9 mouse cellular contexts compared by ENCODE assay signal in genomic region chr17:66417329-66417728, GRCm38 (mm10). TPM values are rescaled to one million over a fixed set of nuclear protein-coding genes. Genes with fewer than 3 reads are reported as not detected.
DNase-seq lines count a peak whose midpoint lies in the region; ATAC-seq lines count a peak whose summit lies in the region.
"Had no signal": no experiment of that assay in that cellular context is flagged by ENCODE, and none has a peak within 500 bp of the region (broad histone marks: within the 10 kb centered on the region; RNA-seq: fewer than 3 reads in every experiment).

No protein-coding gene starts in this region.

- H3K4me1 ChIP-seq in heart, embryonic 14.5 days (ENCODE audit: control insufficient read depth in 2 of 2, insufficient read depth in 2 of 2, low read length in 2 of 2): peaks cover 0 to 5% of the 10 kb centered on the region in 2 experiments; a peak in 1 of 4 replicates
- H3K4me1 ChIP-seq in brown adipose tissue, adult 24 weeks (ENCODE audit: control insufficient read depth, insufficient read depth, insufficient read length, low read length): no peaks in the 10 kb centered on the region
- peaks cover 50% of the 10 kb centered on the region for H3K4me1 ChIP-seq in hindbrain, embryonic 13.5 days (replicated peaks)
- peaks cover 30% of the 10 kb centered on the region for H3K4me1 ChIP-seq in midbrain, embryonic 14.5 days (ENCODE audit: control insufficient read depth, insufficient read depth, low read length)

- no peaks in the 10 kb centered on the region for H3K36me3 ChIP-seq in heart, embryonic 14.5 days (ENCODE audit: control insufficient read depth, insufficient read depth, low read length)
- no peaks in the 10 kb centered on the region; the same call in 1 of the 2 replicates for H3K36me3 ChIP-seq in hindbrain, embryonic 13.5 days
- H3K36me3 ChIP-seq in midbrain, embryonic 14.5 days (ENCODE audit: control insufficient read depth, insufficient read depth, low read length): no peaks in the 10 kb centered on the region

- H3K9ac ChIP-seq in heart, embryonic 14.5 days (ENCODE audit: low read length): no peak overlapping the region
- peak overlapping the region; percentile 56; the same call in 1 of the 2 replicates for H3K9ac ChIP-seq in hindbrain, embryonic 13.5 days
- 0 out of 2 replicates have a peak overlapping the region, but pooled peaks have one; percentile 21 for H3K9ac ChIP-seq in midbrain, embryonic 14.5 days (replicated peaks; ENCODE audit: low read length)

- no peak for ATAC-seq in heart, embryonic 14.5 days (ENCODE audit: insufficient number of reproducible peaks, insufficient read depth, low FRiP score, low read depth)
- ATAC-seq in hindbrain, embryonic 13.5 days (ENCODE audit: low FRiP score): peak; percentile 53
- peak; percentile 40 for ATAC-seq in midbrain, embryonic 14.5 days (ENCODE audit: low FRiP score, low TSS enrichment)
- no peak for ATAC-seq in megakaryocyte-erythroid progenitor cell, adult 5-6 weeks (replicated peaks; ENCODE audit: low FRiP score, low TSS enrichment, poor library complexity, severe bottlenecking)

- no peak overlapping the region for H3K4me3 ChIP-seq in heart, embryonic 14.5 days (ENCODE audit: control insufficient read depth in 1 of 2, insufficient read depth in 1 of 2, low read depth in 1 of 2, low read length in 2 of 2)
- peak overlapping the region; percentile 58 for H3K4me3 ChIP-seq in brown adipose tissue, adult 24 weeks (ENCODE audit: insufficient read depth, low read depth, low read length)
- peak overlapping the region; percentile 20 for H3K4me3 ChIP-seq in hindbrain, embryonic 13.5 days
- H3K4me3 ChIP-seq in midbrain, embryonic 14.5 days (replicated peaks; ENCODE audit: low read depth, low read length): no peak overlapping the region

- 90% methylated on average over 5 of the region's 5 CpGs for WGBS in heart, embryonic 14.5 days
- 21% methylated on average over 5 of the region's 5 CpGs for WGBS in hindbrain, embryonic 13.5 days
- 41% methylated on average over 5 of the region's 5 CpGs for WGBS in midbrain, embryonic 14.5 days

- DNase-seq in heart, adult 11 months: no peak
- no peak for DNase-seq in midbrain, embryonic 14.5 days
- DNase-seq in cerebellum, adult 18-20 months: no peak
- DNase-seq in gastrocnemius, postnatal 4 days (ENCODE audit: low spot score in 2 of 2): no peak
- DNase-seq: cerebellum, adult 11 months had no signal

- H3K9me3 ChIP-seq in heart, embryonic 14.5 days (ENCODE audit: control insufficient read depth, low read length): no peaks in the 10 kb centered on the region
- H3K9me3 ChIP-seq in hindbrain, embryonic 13.5 days: no peaks in the 10 kb centered on the region
- no peaks in the 10 kb centered on the region for H3K9me3 ChIP-seq in midbrain, embryonic 14.5 days (ENCODE audit: control insufficient read depth, low read length)

- H3K27me3 ChIP-seq in heart, embryonic 14.5 days (ENCODE audit: control insufficient read depth, insufficient read depth, low read length): no peaks in the 10 kb centered on the region
- no peaks in the 10 kb centered on the region for H3K27me3 ChIP-seq in hindbrain, embryonic 13.5 days
- H3K27me3 ChIP-seq in midbrain, embryonic 14.5 days (ENCODE audit: control insufficient read depth, insufficient read depth, low read length): no peaks in the 10 kb centered on the region

- H3K27ac ChIP-seq in heart, embryonic 14.5 days (replicated peaks in 1 of 2; ENCODE audit: control insufficient read depth in 1 of 2, insufficient read depth in 1 of 2, low read depth in 2 of 2, low read length in 2 of 2): no peak overlapping the region
- no peak overlapping the region for H3K27ac ChIP-seq in brown adipose tissue, adult 24 weeks (replicated peaks; ENCODE audit: low read depth, low read length)
- H3K27ac ChIP-seq in hindbrain, embryonic 13.5 days: peak overlapping the region; percentile 87
- peak overlapping the region; percentile 72 for H3K27ac ChIP-seq in midbrain, embryonic 14.5 days (replicated peaks; ENCODE audit: low read depth, low read length)

- 0 out of 2 replicates have a peak overlapping the region, but pooled peaks have one; percentile 28 for H3K4me2 ChIP-seq in heart, embryonic 14.5 days (ENCODE audit: low read length)
- H3K4me2 ChIP-seq in hindbrain, embryonic 13.5 days: peak overlapping the region; percentile 51
- H3K4me2 ChIP-seq in midbrain, embryonic 14.5 days (ENCODE audit: low read length): peak overlapping the region; percentile 42

RNA-seq across cellular contexts. Expression of gene Mtcl1, which starts 32.2 kb away (rescaled TPM):
- polyA plus RNA-seq in heart, embryonic 14.5 days (2014; fragmentation: Nextera tagmentation; extraction: Ambion mirVana): 1.0 and 1.1 TPM in 2 replicates
- polyA plus RNA-seq in brown adipose tissue, adult 24 weeks (2012; ENCODE audit: insufficient read depth, insufficient read length, missing spikeins): 0.24 and 0.25 TPM in 2 replicates
- polyA plus RNA-seq in hindbrain, embryonic 13.5 days (2015; fragmentation: Nextera tagmentation; extraction: Ambion mirVana): 50.9 TPM in 2 replicates
- 26.7 and 36.0 TPM in 2 replicates for polyA plus RNA-seq in midbrain, embryonic 14.5 days (2014; fragmentation: Nextera tagmentation; extraction: Ambion mirVana)
- 10 to 100 TPM; 30.3 to 31.4 TPM for total RNA-seq in gastrocnemius, postnatal 4 days (2021)
- not detected in 2 replicates for total RNA-seq in megakaryocyte-erythroid progenitor cell, adult 5-6 weeks (2014; fragmentation: Nextera tagmentation)
- not detected in 2 replicates for total RNA-seq in megakaryocyte-erythroid progenitor cell, adult 5-6 weeks (2017)

Comparison
In these comparisons a context has a peak if more than half of its experiments do, and no peak if none do; other contexts are left out.
1. ATAC-seq: peak in hindbrain, embryonic 13.5 days (single experiment) and midbrain, embryonic 14.5 days (single experiment); none in heart, embryonic 14.5 days (single experiment) and megakaryocyte-erythroid progenitor cell, adult 5-6 weeks (single experiment).
2. H3K27ac ChIP-seq: peak in hindbrain, embryonic 13.5 days (single experiment) and midbrain, embryonic 14.5 days (single experiment); none in heart, embryonic 14.5 days (0 of 2) and brown adipose tissue, adult 24 weeks (single experiment).
3. H3K4me3 ChIP-seq: peak in brown adipose tissue, adult 24 weeks (single experiment) and hindbrain, embryonic 13.5 days (single experiment); none in heart, embryonic 14.5 days (0 of 2) and midbrain, embryonic 14.5 days (single experiment).
4. RNA of gene Mtcl1, which starts 32.2 kb away (polyA plus RNA-seq): 50.9 TPM in hindbrain, embryonic 13.5 days and 26.7 to 36.0 TPM in midbrain, embryonic 14.5 days; 1.0 to 1.1 TPM in heart, embryonic 14.5 days and 0.24 to 0.25 TPM in brown adipose tissue, adult 24 weeks; every median in the first group is over 10 times any median in the second.
5. Peak in every context shown above with its lines, with median percentiles within 50 percentile points of each other: H3K4me2 ChIP-seq.